Mouse (Mus musculus) liver (tissue): ENCODE results near the gene Rnf214.

Experiments
- DNase-seq: peaks from one replicate; pipeline ENCODE4 v3.0.0-alpha.2; 2020; ENCODE audit warnings: mixed read lengths

The Rnf214 gene

DNA sequence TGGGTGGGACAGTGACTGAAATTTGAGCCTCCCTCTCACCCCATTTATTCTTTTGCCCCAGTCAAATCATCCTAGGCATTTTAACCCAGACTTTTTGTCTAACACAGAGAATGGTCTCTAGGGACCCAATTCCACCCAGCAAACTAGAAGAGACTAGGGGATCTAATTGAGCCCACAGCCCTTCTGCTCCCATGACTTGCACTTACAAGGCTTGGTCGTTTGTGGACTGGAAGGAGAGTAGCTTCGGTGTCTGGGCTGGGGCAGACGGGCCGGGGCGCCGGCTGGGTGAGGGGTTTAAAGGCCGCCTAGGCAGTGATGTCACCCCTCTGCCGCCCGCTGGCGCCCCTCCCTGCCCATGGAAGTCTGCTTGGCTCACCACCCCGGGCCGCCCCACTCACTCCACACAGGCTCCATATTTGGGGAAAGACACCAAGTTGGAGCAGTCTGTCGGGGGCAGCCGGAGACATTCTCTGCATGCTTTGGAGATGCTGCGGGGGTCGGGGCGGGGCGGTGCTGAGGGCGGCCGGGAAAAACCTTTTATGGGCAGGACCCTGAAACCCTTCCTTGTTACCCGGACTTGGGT is 29.0 kb upstream of the Rnf214 start, which contains the start of gene Tagln:
Gene Tagln (minus strand): TSS at position 431 of the 583 bp plus-strand sequence.
- peak; percentile 43 for DNase-seq

DNA sequence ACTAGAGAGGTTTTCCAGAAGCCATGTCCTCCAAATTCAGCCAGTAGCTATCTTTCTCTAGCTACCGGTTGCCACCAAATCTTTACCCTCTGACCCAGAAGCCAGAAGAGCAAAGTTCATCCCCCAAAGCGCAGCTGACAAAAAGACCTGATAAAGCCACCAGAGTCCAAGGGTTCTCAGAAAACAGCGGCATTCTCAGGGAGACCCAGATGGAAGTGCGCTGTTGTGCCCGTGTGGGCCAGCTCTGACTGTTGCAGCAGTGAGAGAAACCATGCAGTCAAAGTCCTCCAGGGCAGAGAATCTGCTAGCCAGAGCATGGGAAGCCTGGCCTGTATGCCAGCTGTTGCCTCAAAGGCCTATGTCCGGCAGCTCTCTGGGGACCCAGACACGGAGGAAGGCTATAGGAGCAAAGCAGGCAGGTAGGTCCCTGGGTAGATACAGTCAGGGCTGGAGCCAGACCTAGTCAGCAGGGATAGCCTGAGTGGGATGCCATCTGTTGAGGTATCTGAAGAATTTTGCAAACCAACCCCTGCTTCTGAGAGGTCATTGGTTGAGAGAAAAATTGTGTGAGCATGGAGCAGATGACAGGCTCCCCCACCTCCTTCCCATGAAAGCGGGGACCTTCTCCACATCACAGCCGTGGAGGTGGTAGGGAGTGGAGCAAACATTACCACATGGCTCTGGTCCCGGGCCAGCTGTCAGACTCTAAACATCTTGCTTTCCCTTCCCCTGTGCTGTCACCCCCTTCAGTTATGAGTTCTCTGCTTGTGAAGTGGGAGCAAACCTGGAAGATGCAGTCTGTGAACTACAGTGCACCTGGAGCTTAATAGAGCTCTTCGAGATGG is 26.1 kb upstream of the Rnf214 start:
- DNase-seq: no peak

DNA sequence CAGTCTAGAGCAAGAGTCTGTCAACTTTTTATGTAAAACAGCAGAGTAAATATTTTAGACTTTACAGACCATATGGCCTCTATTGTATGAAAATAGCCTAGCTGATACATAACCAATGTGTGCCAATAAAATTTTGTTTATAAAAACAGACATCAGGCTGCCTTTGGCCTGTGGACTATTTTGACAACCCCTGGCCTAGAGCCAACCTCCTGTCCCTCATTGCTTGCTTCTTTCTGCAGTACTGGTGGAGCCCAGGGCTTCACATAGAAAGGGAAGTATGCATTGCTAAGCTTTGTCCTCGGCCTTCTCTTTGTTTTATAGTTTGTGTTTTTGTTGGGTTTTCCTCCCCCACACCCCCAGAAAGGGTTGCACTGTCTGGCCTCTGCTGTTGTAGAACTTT is 25.2 kb upstream of the Rnf214 start:
- no peak for DNase-seq

DNA sequence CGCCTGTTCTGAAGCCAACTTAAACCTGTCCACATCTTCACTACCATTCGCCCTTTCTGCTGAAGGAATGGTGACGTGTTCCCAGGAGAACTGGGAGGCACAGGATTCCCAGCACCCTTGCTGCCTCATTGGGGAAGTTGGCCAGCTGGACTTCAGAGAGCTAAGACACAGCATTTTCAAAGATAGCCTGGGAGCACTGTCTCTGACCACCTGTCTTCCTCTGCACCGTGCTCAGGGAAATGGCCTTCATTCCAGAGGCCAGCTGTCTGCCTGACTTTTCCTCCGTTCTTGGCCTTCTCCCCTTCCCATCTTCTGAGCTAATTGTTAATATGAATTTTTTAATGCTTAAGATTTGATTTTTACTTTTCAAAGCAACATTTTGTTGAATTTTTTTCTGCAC is 22.6 kb upstream of the Rnf214 start:
- DNase-seq: no peak

DNA sequence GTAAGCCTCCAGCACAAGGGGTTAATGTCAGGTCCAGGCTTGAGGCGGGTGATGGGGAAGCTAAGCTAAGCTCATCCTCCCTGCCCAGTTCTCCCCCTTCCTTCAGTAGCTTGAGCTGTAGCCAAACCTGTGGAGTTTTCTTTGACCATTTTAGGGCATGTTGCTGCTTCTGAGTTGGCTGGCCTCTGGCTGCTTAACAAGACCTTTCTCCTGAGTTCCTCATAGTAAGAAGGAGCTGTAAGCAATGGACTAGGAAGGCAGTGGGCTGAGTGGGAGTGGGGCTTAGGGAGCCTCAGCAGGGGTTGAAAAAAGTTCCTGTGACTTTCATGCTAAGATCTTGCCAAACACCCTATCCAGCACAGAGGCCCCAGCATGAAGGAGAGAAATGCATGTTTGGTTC is 13.2 kb upstream of the Rnf214 start:
- DNase-seq: no peak

DNA sequence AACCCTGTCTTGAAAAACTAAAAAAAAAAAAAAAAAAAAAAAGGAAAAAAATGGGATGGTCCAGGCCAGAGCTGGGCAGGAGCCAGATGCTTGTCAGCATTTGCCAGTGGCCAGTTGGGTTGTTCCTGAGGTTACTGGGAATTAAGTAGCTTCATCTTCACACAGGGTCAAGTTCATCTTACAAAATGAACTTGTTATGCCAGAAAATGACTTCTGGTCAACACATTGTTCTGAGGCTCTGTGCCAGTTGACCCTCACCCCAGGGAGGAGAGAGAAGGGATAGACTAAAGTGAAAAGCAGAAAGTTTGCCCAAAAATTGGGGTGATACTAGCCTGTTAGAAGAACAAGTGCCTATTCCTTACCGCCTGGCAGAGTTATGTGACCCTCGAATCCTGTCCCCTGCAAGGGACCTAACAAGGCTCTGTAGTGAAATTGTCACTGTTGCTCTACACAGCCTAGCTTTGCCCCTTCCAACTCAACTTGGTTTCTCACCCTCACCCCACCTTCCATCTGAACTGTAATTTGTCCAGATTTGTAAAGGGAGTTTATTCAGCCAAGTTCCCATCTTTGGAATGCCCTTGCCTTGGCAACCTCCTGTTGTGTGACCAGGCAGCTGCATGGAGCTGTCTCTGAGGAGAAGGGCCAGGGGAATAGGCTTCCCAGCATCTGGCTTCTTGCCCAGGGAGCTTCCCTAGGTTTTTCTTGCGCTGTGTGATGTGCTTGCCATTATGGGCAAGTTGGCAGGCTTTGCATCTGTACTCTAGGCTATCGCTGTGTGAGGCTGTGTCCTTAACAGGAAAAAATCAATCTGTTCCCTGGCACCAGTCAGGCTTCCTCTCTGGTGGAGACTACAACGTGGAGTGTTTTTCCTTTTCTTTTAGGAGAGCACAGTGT is 10.6 kb upstream of the Rnf214 start:
- no peak for DNase-seq

DNA sequence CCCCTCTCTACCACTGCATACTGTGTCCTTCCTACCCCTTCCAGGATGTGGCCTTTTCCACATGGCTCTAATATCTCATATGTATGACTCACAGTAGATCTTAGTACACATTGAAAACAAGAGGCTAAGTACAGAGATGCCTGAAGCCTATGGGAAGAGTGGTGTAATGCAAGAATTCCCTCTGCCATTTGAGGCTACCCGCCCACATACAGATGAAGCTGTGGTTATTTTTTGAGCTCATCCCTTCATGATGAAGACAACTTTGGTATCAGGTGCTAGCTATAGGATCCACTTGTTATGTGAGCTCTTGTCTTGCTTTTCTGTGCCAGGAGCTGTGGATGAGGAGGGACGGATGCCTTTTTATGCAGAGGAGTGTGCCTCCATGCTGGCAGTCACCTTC is 8.9 kb upstream of the Rnf214 start:
- DNase-seq: no peak

DNA sequence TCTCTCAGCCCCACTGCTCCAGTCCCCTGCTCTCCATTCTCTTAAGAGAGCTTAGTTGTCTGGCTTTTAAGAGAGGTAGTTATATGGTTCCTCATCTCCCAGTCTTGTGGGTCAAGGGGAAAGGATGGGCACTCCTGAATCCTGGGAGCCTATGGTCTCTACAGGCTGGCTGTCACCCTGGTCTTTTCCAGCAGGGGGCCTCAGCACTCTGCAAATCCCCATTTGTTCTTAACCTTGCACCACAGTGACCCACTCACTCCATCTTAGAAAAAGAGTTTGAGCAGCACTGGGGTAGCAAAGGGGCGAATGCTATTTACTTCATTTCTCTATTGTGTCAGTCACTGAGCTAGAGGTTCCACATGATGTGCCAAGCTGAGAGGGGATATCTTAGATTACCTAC is 5.0 kb upstream of the Rnf214 start:
- DNase-seq: peak; percentile 56

DNA sequence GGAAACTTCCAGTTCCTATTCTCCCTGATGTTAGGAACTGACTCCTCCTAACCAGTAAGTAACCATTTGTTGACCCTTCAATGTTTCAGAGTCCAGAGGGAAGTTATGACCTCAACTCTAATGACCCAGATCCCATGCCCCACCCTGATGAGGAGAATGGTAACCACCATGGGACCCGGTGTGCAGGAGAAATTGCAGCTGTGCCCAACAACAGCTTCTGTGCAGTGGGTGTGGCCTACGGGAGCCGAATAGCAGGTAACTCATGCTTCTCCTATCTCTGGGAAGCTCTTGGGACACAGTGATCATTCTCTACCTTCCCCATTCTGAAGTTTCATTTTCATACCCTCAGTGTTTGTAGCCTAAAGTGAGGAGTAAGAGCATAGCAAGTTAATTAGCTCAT is 4.3 kb upstream of the Rnf214 start:
- DNase-seq: no peak

DNA sequence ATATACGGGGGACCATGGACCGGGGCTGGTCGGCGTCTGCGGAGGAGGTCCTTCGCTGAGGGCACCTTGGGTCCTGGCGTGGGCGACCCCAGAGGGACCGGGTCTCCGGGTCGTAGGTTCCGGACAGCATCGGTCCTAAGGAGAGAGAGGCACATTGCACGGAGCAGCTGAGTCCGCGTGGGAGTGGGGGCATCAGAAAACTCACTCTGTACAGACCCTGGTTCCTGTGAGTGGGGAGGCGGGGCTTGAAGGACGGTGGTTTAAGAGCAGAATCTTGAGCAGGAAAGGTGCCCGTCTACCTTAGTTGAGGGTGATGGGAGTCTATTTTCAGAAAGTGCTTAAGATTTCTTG is 342 bp upstream of the Rnf214 start:
- DNase-seq: peak; percentile 56

DNA sequence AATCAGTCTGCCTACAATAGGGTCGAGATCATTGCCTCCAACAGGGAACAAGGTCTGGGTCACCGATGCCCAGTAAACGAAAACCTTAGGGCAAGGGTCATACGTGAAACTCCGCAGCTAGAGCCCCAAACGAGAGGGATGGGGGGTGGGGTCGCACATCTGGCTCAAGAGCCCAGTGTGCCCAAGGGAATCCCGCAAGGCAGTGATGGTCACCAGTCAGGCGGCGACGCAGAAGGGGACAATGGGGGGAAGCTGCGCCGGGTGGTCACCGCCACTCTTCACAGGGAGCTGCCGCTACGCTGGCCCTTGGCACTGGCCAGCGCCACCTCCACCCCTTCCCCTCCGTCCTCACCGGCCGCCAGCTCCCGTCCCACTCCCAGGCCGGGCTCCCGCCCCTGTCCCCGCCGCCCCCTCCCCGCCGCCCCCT is 887 bp downstream of the Rnf214 start:
- no peak for DNase-seq

DNA sequence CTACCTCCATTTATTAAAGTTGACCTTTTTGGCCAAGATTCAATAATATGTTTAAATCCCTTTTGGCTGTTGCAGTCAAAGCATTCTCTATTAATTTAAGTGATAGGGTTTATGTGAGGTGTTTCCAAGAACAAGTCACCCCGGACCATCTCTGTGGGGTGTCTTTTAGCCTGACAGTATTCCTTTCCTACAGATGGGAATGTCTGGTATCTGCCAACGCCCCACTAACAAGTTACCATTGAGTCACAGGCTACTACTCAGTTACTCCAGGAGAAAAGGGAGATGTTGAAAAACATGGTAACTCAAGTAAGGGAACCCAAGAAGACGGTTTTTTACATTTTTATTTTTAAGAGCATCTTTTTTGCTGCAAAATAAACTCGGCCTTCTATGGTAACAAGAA is 1.5 kb downstream of the Rnf214 start:
- no peak for DNase-seq

DNA sequence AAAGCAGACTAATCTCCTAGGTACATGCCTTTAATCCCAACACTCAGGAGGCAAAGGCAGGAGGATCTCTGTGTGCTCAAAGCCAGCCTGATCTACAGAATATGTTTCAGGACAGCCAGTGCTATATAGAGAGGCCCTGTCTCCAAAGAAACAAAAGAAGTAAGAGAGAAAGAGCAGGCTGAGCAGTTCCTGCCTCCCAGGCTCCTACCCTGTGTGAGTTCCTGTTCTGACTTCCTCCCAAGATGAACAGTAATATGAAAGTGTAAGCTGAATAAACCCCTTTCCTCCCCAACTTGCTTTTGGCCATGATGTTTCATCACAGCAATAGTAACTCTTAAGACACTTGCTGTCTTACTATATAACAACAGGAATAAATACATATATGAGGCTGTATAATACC is 13.0 kb downstream of the Rnf214 start:
- no peak for DNase-seq

DNA sequence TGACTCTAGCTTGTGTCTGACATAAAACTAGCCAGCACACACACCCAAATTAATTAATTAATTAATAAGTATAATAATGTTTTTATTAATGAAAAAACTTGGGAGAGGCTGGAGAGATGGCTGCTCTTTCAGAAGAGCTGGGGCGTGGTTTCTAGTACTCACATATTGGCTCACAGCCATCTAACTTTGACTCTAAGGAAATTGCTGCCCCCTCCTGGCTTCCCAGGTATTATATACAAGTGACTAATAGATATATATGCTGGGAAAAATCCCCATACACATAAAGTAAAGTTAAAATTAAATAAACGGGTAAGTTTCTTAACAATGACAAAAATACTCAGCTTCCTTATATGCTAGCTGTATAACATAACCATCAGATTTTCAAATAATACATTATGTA is 28.8 kb downstream of the Rnf214 start:
- peak; percentile 26 for DNase-seq

DNA sequence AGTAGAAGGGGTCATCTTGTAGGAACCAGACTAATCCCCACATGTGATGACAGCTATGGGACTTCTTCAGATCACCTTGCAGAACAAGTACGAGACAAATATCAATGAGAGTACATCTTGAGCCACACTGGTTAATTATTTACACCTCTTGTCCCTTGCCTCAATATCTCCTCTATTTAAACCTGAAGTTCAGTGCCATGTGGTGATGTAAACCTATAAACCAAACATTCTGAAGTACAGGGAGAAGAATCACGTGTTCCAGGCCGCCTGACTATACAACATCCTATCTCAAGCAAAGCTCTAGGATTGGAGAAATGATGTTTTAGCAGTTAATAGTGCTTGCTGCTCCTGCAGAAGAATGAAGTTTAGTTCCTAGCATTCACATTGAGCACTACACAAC is 36.4 kb downstream of the Rnf214 start:
- DNase-seq: no peak

DNA sequence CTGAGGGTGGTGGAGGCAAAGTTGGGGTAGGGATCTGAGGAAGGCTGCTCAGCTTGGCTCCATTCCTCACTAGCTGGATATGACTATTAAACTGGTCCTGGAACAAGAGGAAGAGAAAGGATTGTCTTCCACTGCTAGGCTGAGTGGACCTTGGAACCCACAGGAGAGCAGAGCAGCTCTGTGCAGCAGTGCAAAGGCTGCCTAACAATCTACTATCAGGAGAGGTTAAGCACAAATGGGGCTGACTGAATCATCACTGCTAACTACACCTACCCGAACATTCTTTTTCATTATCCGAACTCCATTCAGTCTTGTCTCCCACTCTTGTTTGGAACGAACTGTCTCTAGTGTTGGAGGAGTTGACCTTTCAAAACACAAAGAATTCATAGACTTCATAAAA is 37.5 kb downstream of the Rnf214 start:
- no peak for DNase-seq

DNA sequence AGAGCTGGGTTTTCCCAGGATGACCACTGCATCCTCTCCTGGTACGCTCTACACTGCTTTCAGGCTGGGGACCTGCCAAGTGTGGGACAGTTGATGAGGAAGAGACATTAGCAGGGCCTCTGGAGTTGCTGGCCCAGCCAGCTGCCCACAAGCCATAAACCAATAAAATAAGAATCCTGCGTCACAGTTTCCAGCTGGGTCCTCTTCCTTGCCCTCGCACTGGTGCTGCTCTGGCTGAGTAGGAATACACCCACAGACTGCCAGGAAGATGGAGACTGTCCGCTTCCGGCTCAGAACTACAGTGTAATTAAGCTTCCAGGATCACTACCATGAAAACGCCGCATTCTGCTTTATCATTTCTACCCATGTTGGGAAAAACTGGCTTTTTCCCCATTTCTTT is 44.9 kb downstream of the Rnf214 start:
- DNase-seq: no peak

DNA sequence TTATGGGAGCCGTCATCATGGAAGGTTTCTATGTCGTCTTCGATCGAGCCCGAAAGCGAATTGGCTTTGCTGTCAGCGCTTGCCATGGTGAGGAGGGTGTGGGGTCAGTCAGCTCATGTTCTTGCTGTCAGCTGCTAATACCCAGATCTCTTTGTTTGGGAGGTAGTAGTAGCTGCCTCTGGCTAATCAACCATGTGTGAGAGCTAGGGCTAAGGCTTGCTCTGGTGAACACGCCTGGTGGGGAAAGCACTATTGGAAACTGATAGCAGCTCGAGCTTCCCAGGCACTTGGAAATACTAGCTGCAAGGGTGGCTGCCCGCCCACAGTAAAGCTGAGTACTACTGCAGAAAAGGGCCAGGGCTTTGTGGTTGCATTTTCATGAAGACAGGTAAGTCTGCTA is 47.3 kb downstream of the Rnf214 start:
- no peak for DNase-seq

DNA sequence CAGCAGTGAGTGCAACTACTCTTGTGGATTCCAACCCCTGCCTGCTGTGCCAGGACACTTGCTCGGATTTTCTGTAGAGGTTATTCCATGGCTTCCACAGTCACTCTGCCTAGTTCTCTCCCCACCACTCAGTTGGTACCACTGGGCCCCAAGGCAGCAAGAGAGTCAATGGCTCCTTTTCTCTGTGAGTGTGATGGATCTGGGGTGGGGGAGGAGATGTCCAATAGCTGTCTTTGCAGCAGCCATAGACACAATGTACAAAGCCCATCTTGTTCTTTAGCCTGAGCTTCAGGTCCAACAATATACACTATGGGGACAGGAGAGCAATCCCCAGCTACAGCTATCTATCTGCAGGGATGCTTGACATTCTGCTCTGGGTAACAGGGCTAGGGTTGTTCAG is 52.6 kb downstream of the Rnf214 start:
- DNase-seq: no peak

DNA sequence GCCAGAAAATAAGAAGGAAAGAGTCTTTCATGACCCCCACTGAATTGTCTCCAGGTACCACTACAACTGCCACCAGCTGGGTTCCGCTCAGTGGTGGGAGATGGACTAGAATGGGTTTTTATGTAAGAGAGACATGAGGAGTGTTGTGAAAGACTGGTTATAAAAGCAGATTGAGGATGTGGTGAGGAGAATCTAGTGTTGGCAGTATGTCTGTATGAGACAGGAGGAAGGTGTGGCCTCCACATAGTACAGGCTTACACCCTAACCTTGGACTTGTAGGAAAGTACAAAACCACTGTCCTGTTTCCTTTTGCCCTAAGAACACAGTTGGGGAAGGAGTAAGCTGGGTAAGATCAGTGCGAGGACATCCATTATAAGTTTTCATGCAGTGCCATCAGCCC is 53.0 kb downstream of the Rnf214 start:
- no peak for DNase-seq

DNA sequence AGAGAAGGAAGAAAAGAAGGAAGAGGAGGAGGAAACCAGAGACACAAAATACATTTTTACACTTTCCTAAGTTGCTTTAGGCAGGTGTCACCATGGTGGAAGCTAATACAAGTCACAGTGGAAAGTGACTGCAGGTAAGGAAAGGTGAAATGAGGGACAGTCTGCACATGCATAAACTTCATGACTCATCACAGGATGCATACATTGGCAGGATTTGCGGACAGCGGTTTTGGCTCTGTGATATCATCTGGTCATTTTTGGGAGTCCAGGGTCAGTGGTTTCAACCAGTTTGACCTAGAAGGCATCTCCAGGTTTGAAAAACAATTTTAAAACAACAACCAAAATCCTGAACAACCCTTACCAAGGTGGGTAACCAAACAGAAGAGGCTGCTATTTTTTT is 54.9 kb downstream of the Rnf214 start:
- DNase-seq: no peak

DNA sequence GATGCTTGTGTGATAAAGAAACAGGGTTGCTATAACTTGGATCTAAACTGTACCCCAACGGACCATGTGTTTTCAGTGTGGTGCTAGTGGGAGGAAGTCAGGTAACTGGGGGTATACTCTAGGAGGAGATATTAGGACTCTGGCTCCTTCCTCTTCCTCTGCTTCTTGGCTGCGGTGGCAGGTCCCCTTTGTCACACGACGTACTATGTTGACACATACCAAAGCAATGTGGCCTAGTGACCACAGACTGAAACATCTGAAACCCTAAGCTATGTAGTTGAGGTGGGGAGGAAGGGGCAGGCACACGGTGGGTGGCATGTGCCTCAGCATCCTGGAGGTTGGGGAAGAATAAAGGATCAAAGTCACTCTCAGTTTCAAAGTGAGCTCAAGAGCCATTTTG is 55.4 kb downstream of the Rnf214 start:
- no peak for DNase-seq

DNA sequence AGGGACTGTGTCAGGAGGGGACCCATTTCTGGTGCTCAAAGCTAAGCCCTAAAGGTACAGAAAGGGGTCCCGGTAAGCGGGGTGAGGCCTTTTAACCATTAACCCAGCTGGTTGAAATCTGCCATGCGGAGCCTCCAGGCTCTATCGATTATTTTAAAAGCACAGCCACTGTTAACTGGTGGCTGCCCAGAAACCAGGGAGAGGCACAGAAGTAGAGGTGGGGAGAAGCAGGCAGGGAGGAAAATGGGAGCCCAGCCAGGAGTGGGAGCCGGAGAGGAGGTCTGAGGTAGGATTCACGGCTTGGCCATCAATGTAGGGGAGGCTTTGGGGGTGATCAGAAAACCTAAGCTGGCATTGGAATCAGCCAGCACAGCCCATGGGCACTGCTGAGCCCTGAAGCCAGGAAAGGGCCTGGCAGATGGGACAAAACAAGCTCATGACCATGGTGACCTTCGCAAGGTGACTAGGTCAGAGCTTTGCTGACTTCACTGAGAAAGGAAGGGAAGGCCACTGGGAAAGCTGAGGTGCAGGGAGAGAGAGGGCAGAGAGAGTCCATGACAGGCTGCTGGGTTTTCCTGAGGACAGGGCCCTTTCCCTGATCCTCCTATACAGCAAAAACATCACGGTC is 56.1 kb downstream of the Rnf214 start:
- no peak for DNase-seq
